Mouse (Mus musculus): ENCODE data around the gene Nxt1.

Nxt1 gene

GRCm38 (mm10) chr2:148689444-148690140 is 17.2 kb downstream of the Nxt1 start:
- no peak for DNase-seq (ENCODE audit: low spot score)

- DNase-seq (ENCODE audit: low spot score): no peak
Measured at GRCm38 (mm10) chr2:148690291-148690690, 17.9 kb downstream of the Nxt1 start.

GRCm38 (mm10) chr2:148690781-148691180 is 18.4 kb downstream of the Nxt1 start:
- DNase-seq (ENCODE audit: low spot score): no peak

DNA sequence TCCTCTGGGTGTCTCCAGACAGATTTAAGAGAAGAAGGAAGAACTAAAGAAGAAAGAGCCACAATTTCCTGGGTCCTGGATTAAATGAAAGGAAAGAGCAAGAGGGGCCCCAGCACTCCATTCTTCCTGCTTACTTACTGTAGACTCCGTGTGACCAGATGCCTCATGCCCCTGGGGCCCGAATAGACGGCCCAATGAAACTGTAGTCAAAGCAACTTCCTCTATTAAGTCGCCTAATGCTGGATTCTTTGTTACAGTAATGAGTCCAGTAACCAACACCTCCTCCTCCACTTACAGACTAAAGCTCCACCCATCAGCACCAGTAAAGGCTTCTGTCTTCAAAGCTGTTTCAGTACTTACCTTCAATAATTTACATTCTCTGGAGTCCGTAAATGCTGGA is 26.2 kb downstream of the Nxt1 start:
- no peak for DNase-seq (ENCODE audit: low spot score)

DNA sequence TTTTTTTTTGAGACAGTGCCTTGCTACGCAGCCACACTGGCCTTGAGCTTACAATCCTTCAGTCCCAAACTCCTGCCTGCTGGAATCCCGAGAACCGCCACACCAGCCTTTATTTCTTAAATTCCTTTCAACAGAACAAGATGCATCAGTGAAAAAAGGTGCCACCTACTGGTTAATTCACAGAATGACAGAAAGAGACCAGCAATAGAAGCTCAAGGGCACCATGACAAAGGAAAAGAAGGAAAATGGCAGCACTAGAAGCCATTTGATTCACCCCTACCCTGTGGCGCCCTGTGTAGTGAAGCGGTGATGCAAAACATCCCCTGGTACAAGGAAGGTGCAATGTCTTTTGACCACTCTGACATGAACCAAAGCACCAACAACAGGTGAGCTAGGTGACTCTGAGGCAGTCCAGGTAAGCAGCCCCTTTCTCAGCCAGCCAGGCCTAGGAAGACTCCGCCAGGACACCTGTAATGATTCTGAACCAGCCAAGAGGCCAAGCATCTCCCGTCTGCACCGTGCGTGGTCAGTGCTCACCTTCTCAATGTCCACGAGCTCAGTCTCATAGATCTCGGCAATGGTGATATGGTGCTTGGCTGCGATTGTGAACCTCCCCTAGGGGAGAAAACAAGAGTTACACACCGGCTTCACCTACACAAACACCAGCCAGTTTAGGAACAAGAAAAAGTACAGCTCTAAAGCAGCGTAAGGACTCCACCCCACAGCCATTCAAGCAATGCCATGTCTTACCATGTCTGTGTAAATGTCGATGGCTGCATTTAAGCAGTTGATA is 34.2 kb downstream of the Nxt1 start:
- DNase-seq (ENCODE audit: low spot score): no peak

- no peak for DNase-seq (ENCODE audit: low spot score)
Measured at GRCm38 (mm10) chr2:148707202-148707530, 34.8 kb downstream of the Nxt1 start.

- DNase-seq (ENCODE audit: low spot score): no peak
Measured at GRCm38 (mm10) chr2:148712326-148712725, 39.9 kb downstream of the Nxt1 start.

GRCm38 (mm10) chr2:148717072-148717471 is 44.7 kb downstream of the Nxt1 start:
- DNase-seq (ENCODE audit: low spot score): no peak

- no peak for DNase-seq (ENCODE audit: low spot score)
Measured at GRCm38 (mm10) chr2:148719271-148719995, 47.0 kb downstream of the Nxt1 start.
